ENCODE assay signal across 8 mouse cellular contexts in genomic region chr2:170154301-170154721, GRCm38 (mm10). TPM values are rescaled to one million over a fixed set of nuclear protein-coding genes. Genes with fewer than 3 reads are reported as not detected.
A peak's percentile ranks its signal among the peaks of the same experiment; 100 is the strongest.
DNase-seq lines count a peak whose midpoint lies in the region; ATAC-seq and TF ChIP-seq lines count a peak whose summit lies in the region.

No protein-coding gene starts in this region.

- no peaks in the 10 kb centered on the region for H3K27me3 ChIP-seq in erythroblast, embryonic 14.5 days (ENCODE audit: control insufficient read depth)
- no peaks in the 10 kb centered on the region for H3K27me3 ChIP-seq in liver, embryonic 14.5 days (ENCODE audit: control insufficient read depth, insufficient read depth, low read length)

- H3K4me2 ChIP-seq in liver, embryonic 14.5 days (ENCODE audit: low read depth): peak overlapping the region; percentile 83

- TF ChIP-seq CTCF in liver, embryonic 14.5 days (IDR thresholded peaks at IDR 0.05; ENCODE audit: low read depth): no peak

- ATAC-seq in erythroblast, adult 5-6 weeks (replicated peaks; ENCODE audit: low FRiP score, poor library complexity, severe bottlenecking): no peak
- ATAC-seq in liver, embryonic 14.5 days (ENCODE audit: insufficient read depth): no peak

- H3K9me3 ChIP-seq in erythroblast, embryonic 14.5 days (ENCODE audit: control insufficient read depth, low read length): no peaks in the 10 kb centered on the region
- no peaks in the 10 kb centered on the region for H3K9me3 ChIP-seq in liver, embryonic 14.5 days (ENCODE audit: control insufficient read depth, low read length)

- DNase-seq in thymus, postnatal 0 days (ENCODE audit: low spot score): peak; percentile 26
- DNase-seq in thymus, postnatal 10 days (ENCODE audit: low spot score in 2 of 2): no peak
- DNase-seq in liver, embryonic 14.5 days (ENCODE audit: low read depth in 3 of 3, low spot score in 3 of 3): no peak
- no peak for DNase-seq in layer of hippocampus, postnatal 25 days (ENCODE audit: extremely low spot score in 1 of 2, low spot score in 1 of 2)
- no peak for DNase-seq in urinary bladder, postnatal 4 days (ENCODE audit: low spot score in 2 of 2)
- DNase-seq in right cerebral cortex, postnatal 25 days: no peak

- H3K36me3 ChIP-seq in erythroblast, embryonic 14.5 days (ENCODE audit: control insufficient read depth): peaks cover 10% of the 10 kb centered on the region
- H3K36me3 ChIP-seq in liver, embryonic 14.5 days (replicated peaks; ENCODE audit: control insufficient read depth, insufficient read depth, low read depth): no peaks in the 10 kb centered on the region

- H3K27ac ChIP-seq in liver, embryonic 14.5 days: peak overlapping the region; percentile 92

- TF ChIP-seq EP300 in liver, embryonic 14.5 days (IDR thresholded peaks at IDR 0.05; ENCODE audit: low read depth): no peak

- peak overlapping the region; percentile 82 for H3K4me3 ChIP-seq in erythroblast, embryonic 14.5 days (replicated peaks)
- peak overlapping the region; percentile 63 to 67; a peak in 3 of 4 replicates for H3K4me3 ChIP-seq in liver, embryonic 14.5 days (ENCODE audit: insufficient read depth in 1 of 2, low read depth in 2 of 2, low read length in 2 of 2)

- 12% methylated on average over 6 of the region's 6 CpGs for WGBS in liver, embryonic 14.5 days (ENCODE audit: insufficient replicate concordance)

- peaks cover 90% of the 10 kb centered on the region for H3K4me1 ChIP-seq in erythroblast, embryonic 14.5 days (ENCODE audit: control insufficient read depth)
- peaks cover 44 to 49% of the 10 kb centered on the region in 2 experiments for H3K4me1 ChIP-seq in liver, embryonic 14.5 days (replicated peaks; ENCODE audit: control insufficient read depth in 2 of 2, insufficient read depth in 2 of 2, low read length in 1 of 2)

- peak overlapping the region; percentile 79 for H3K9ac ChIP-seq in liver, embryonic 14.5 days (replicated peaks)

RNA-seq across cellular contexts. Expression of gene Zfp217, which starts 6.4 kb away (rescaled TPM):
- 1.2 and 1.5 TPM in 2 replicates for polyA plus RNA-seq in erythroblast, embryonic 14.5 days (2012)
- total RNA-seq in erythroblast, adult 5-6 weeks (2015; ENCODE audit: low replicate concordance): 75.7 and 92.6 TPM in 2 replicates
- total RNA-seq in erythroblast, adult 5-6 weeks (2017; ENCODE audit: low replicate concordance): 169 and 180 TPM in 2 replicates
- 5.8 and 6.9 TPM in 2 replicates for polyA plus RNA-seq in thymus, postnatal 0 days (2015; fragmentation: Nextera tagmentation; extraction: Ambion mirVana)
- polyA plus RNA-seq in liver, embryonic 14.5 days (2012; rRNA removed): 4.2 and 4.8 TPM in 2 replicates
- polyA plus RNA-seq in liver, embryonic 14.5 days (2014; fragmentation: Nextera tagmentation; extraction: Ambion mirVana): 2.3 and 3.5 TPM in 2 replicates
- total RNA-seq in layer of hippocampus, postnatal 25 days (2021): 1 to 10 TPM; 2.6 to 5.4 TPM
